8 mouse cellular contexts compared by ENCODE assay signal in genomic region chr6:34353658-34354353, GRCm38 (mm10). TPM values are rescaled to one million over a fixed set of nuclear protein-coding genes. Genes with fewer than 3 reads are reported as not detected.
DNase-seq lines count a peak whose midpoint lies in the region; ATAC-seq and TF ChIP-seq lines count a peak whose summit lies in the region.

TSS of gene Akr1b8 (plus strand) at chr6:34354119.

- no peak for ATAC-seq in heart, embryonic 15.5 days (replicated peaks; ENCODE audit: insufficient number of reproducible peaks, insufficient read depth, low FRiP score, low read depth)
- ATAC-seq in liver, embryonic 12.5 days = no peak
- no peak for ATAC-seq in stomach, embryonic 16.5 days (ENCODE audit: insufficient read depth, low FRiP score)

- H3K9me3 ChIP-seq in heart, embryonic 15.5 days (replicated peaks) = no peaks in the 10 kb centered on the region
- H3K9me3 ChIP-seq in liver, embryonic 12.5 days (replicated peaks) = no peaks in the 10 kb centered on the region
- H3K9me3 ChIP-seq in stomach, embryonic 16.5 days (replicated peaks; ENCODE audit: control insufficient read depth, low read length) = no peaks in the 10 kb centered on the region

- intact Hi-C loops in left cerebral cortex, postnatal 36 days (cut with DNase I) = no loop called here
- intact Hi-C loops in left cerebral cortex, adult 2 months (cut with DNase I) = no loop called here

- H3K9ac ChIP-seq in heart, embryonic 15.5 days = peak within 1 kb of the TSS; percentile 46; the same call in 1 of the 2 replicates
- H3K9ac ChIP-seq in liver, embryonic 12.5 days = no peak within 1 kb of the TSS
- H3K9ac ChIP-seq in stomach, embryonic 16.5 days (ENCODE audit: low read length) = no peak within 1 kb of the TSS

- H3K4me1 ChIP-seq in heart, embryonic 15.5 days (replicated peaks) = peaks cover 19% of the 10 kb centered on the region
- peaks cover 16% of the 10 kb centered on the region for H3K4me1 ChIP-seq in liver, embryonic 12.5 days
- H3K4me1 ChIP-seq in stomach, embryonic 16.5 days (ENCODE audit: control insufficient read depth, insufficient read depth, low read length) = peaks cover 8% of the 10 kb centered on the region; the same call in 1 of the 2 replicates

- TF ChIP-seq CTCF in left cerebral cortex, adult 2 months (IDR thresholded peaks at IDR 0.05) = no peak

- no peaks in the 10 kb centered on the region for H3K27me3 ChIP-seq in heart, embryonic 15.5 days
- H3K27me3 ChIP-seq in liver, embryonic 12.5 days (replicated peaks) = no peaks in the 10 kb centered on the region
- no peaks in the 10 kb centered on the region for H3K27me3 ChIP-seq in stomach, embryonic 16.5 days (ENCODE audit: control insufficient read depth, insufficient read depth, low read length)

- 14% methylated on average over 16 of the region's 16 CpGs for WGBS in heart, embryonic 15.5 days
- 18% methylated on average over 16 of the region's 16 CpGs for WGBS in liver, embryonic 12.5 days (ENCODE audit: insufficient replicate concordance)
- WGBS in stomach, embryonic 16.5 days = 12% methylated on average over 16 of the region's 16 CpGs

- DNase-seq in ovary, postnatal 10 days (ENCODE audit: low spot score) = peak; percentile 2
- no peak for DNase-seq in ovary, postnatal 14 days (ENCODE audit: low spot score)
- DNase-seq in cerebellum, postnatal 14 days = peak; percentile 85 to 93
- no peak for DNase-seq in left cerebral cortex, postnatal 36 days (ENCODE audit: low spot score in 2 of 2)
- no peak for DNase-seq in left cerebral cortex, adult 2 months (ENCODE audit: extremely low spot score in 1 of 2, low spot score in 2 of 2)

- peak within 1 kb of the TSS; percentile 61 for H3K4me2 ChIP-seq in heart, embryonic 15.5 days
- peak within 1 kb of the TSS; percentile 55 for H3K4me2 ChIP-seq in liver, embryonic 12.5 days
- H3K4me2 ChIP-seq in stomach, embryonic 16.5 days (ENCODE audit: low read depth, low read length) = peak within 1 kb of the TSS; percentile 36

- peak within 1 kb of the TSS; percentile 40 for H3K4me3 ChIP-seq in heart, embryonic 15.5 days
- H3K4me3 ChIP-seq in liver, embryonic 12.5 days = peak within 1 kb of the TSS; percentile 24
- H3K4me3 ChIP-seq in stomach, embryonic 16.5 days (replicated peaks; ENCODE audit: low read length) = peak within 1 kb of the TSS; percentile 12
- H3K4me3 ChIP-seq in left cerebral cortex, adult 2 months = no peak within 1 kb of the TSS

- no peaks in the 10 kb centered on the region for H3K36me3 ChIP-seq in heart, embryonic 15.5 days
- no peaks in the 10 kb centered on the region for H3K36me3 ChIP-seq in liver, embryonic 12.5 days
- H3K36me3 ChIP-seq in stomach, embryonic 16.5 days (ENCODE audit: control insufficient read depth, insufficient read depth, low read length) = no peaks in the 10 kb centered on the region

- peak within 1 kb of the TSS; percentile 56 for H3K27ac ChIP-seq in heart, embryonic 15.5 days
- H3K27ac ChIP-seq in liver, embryonic 12.5 days = no peak within 1 kb of the TSS
- H3K27ac ChIP-seq in stomach, embryonic 16.5 days (ENCODE audit: low read length) = no peak within 1 kb of the TSS
- H3K27ac ChIP-seq in left cerebral cortex, adult 2 months = no peak within 1 kb of the TSS

RNA-seq across cellular contexts. Expression of gene Akr1b8, which starts in this region (rescaled TPM):
- polyA plus RNA-seq in heart, embryonic 15.5 days (2015; fragmentation: Nextera tagmentation; extraction: Ambion mirVana) = 9.3 and 9.4 TPM in 2 replicates
- 6.8 and 8.3 TPM in 2 replicates for polyA plus RNA-seq in liver, embryonic 12.5 days (2016; fragmentation: Nextera tagmentation; extraction: Ambion mirVana)
- 5.6 and 6.9 TPM in 2 replicates for polyA plus RNA-seq in stomach, embryonic 16.5 days (2015; fragmentation: Nextera tagmentation; extraction: Ambion mirVana)
- total RNA-seq in left cerebral cortex, postnatal 36 days (2021) = under 1 TPM; 0.68 to 0.69 TPM
- total RNA-seq in left cerebral cortex, adult 2 months (2021) = under 1 TPM; 0.26 to 0.68 TPM

Comparison
In these comparisons a context has a peak if more than half of its experiments do, and no peak if none do; other contexts are left out.
1. DNase-seq: peak in ovary, postnatal 10 days (single experiment) and cerebellum, postnatal 14 days (2 of 2); none in ovary, postnatal 14 days (single experiment), left cerebral cortex, postnatal 36 days (0 of 2) and left cerebral cortex, adult 2 months (0 of 2).
2. Peak in every context shown above with its lines, with median percentiles within 50 percentile points of each other: H3K4me2 ChIP-seq.